Mouse (Mus musculus): ENCODE measurements around the gene Ppp5c.
A peak's percentile ranks its signal among the peaks of the same experiment; 100 is the strongest.

DNA sequence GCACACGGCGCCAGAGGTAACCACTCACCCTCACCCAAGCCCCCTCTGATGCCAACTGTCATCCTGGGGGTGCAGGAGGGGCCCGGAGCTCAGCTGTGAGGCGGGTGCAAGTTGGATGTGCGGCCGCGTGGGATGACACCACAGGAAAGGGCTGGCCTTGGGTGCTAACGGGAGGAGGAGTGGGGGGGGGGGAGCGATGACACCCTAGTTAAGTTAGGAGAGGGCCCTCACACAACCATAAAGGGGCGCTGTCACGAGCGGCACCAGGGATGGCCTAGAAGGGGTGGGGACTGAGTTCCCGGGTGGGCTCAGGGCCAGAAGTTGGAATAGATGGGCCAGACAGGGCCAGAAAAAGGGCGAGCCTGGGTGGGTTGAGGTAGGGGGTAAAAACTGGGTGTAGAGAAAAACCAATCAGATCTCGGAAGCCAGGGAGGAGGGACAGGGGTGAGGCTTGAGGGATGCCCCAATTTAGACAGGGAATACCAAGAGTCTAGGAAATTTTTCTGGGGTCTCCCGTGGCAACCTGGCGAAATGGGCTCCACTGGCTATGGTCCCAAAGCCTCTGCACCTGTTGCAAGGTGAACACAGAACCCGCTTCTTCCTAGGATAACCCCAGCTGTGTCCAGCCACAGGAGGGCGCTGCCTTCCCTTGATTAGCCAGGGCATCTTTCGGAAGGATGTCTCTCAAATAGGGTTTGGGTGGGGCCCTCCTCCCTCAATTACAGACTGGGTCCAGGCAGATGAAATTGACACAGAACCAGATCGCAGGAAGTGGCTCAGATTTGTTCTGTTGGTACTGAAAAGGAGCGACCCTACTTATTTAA lies 33.3 kb upstream of the Ppp5c start:
- TF ChIP-seq CTCF (IDR thresholded peaks at IDR 0.05; ENCODE audit: low read depth, low read length) (peak; percentile 56), GATA1 (IDR thresholded peaks at IDR 0.05; ENCODE audit: borderline replicate concordance, low read length) (no peak), GATA2 (IDR thresholded peaks at IDR 0.05; ENCODE audit: borderline replicate concordance, low read depth, low read length) (no peak), TAL1 (conservative IDR thresholded peaks at IDR 0.05; ENCODE audit: low read depth, low read length) (no peak)

Data from G1E (cell line).